Mouse (Mus musculus) heart, adult 2 months (tissue): ENCODE data around the gene Tnfaip8l1. TPM values are rescaled to one million over a fixed set of nuclear protein-coding genes. Genes with fewer than 3 reads are reported as not detected.

Source experiments
- DNase-seq, 2 experiments: peaks; one replicate each; pipeline ENCODE4 v3.0.0; 2021
- H3K27ac ChIP-seq: fragments of 200-600 bp; 2 replicates; pipeline ENCODE4 v1.8.1; 2022
- H3K27me3 ChIP-seq: fragments of 200-500 bp; 2 replicates; pipeline ENCODE4 v1.6.1; 2012; ENCODE audit warnings: mild to moderate bottlenecking, low read length, inconsistent platforms, mixed read lengths; ENCODE audit not compliant: control insufficient read depth, insufficient read depth
- H3K36me3 ChIP-seq: fragments of 200-500 bp; 2 replicates; pipeline ENCODE4 v1.6.1; 2012; ENCODE audit warnings: low read length, inconsistent platforms; ENCODE audit not compliant: control insufficient read depth, insufficient read depth
- H3K4me1 ChIP-seq: fragments of 200-500 bp; 2 replicates; pipeline ENCODE4 v1.6.1; 2011; ENCODE audit warnings: low read length; ENCODE audit not compliant: control insufficient read depth, insufficient read depth
- H3K4me3 ChIP-seq: fragments of 200-600 bp; 2 replicates; pipeline ENCODE4 v1.8.1; 2022
- H3K79me2 ChIP-seq: fragments of 200-500 bp; replicated peaks from 2 replicates; pipeline ENCODE4 v1.6.1; 2012; ENCODE audit warnings: mild to moderate bottlenecking, inconsistent platforms, low read length, moderate library complexity, mixed read lengths; ENCODE audit not compliant: control insufficient read depth, insufficient read depth
- H3K9ac ChIP-seq: fragments of 200-500 bp; 2 replicates; pipeline ENCODE4 v1.6.1; 2012; ENCODE audit warnings: low read depth, mild to moderate bottlenecking, control low read depth, inconsistent platforms, low read length, mixed read lengths
- CTCF ChIP-seq: fragments of 200-600 bp; IDR thresholded peaks from 2 replicates; pipeline ENCODE4 v1.8.1; 2022; ENCODE audit warnings: antibody characterized with exemption, mild to moderate bottlenecking, moderate library complexity
- EP300 ChIP-seq: fragments of 200-500 bp; IDR thresholded peaks from 2 replicates; pipeline ENCODE4 v1.6.1; 2011; ENCODE audit warnings: low read depth, low read length, control low read depth; ENCODE audit not compliant: insufficient read depth
- POLR2A ChIP-seq: fragments of 200-500 bp; IDR thresholded peaks from 2 replicates; pipeline ENCODE4 v1.6.1; 2011; ENCODE audit warnings: mild to moderate bottlenecking, low read depth, low read length, control low read depth; ENCODE audit not compliant: insufficient read depth
- WGBS: fragments of 180-500 bp; shearing (Covaris S2); methylation state at CpG from one replicate; pipeline ENCODE4 v1.1.7; 2018; 5-methylcytosine and 5-hydroxymethylcytosine counted together
- intact Hi-C: fragments of 180-260 bp; cut with DNase I; formaldehyde crosslinking; loops from one replicate; pipeline ENCODE4 v1.15.1; 2025
- polyA plus RNA-seq: library from polyadenylated mRNA; depleted of rRNA; stranded (reverse); fragments of >200 nt; gene quantifications from 2 replicates; pipeline ENCODE4 v1.2.3, GENCODE M21; 2012
- total RNA-seq, 2 experiments: library from RNA; stranded (reverse); gene quantifications; 2 replicates each; pipeline ENCODE4 v1.2.3; 2021

Tnfaip8l1 gene
- total and polyA plus RNA-seq, 3 experiments = 1.1 to 3.6 (median 1.7) TPM

- Histone ChIP-seq H3K4me1 (no peaks in the 10 kb centered on the region; the same call in 1 of the 2 replicates), H3K79me2 (no peaks in the 10 kb centered on the region), H3K36me3 (no peaks in the 10 kb centered on the region), H3K27ac (no peak overlapping the region; the same call in 1 of the 2 replicates), H3K4me3 (no peak overlapping the region), H3K27me3 (no peaks in the 10 kb centered on the region), H3K9ac (no peak overlapping the region)
- WGBS = 94% methylated on average over 4 of the region's 4 CpGs
- intact Hi-C loops = no loop called here
- no peak for TF ChIP-seq POLR2A
- TF ChIP-seq EP300 = no peak
- TF ChIP-seq CTCF = no peak
- no peak for DNase-seq
These were observed 37.0 kb upstream of the Tnfaip8l1 start for GRCm38 (mm10) chr17:56125276-56125630.

GRCm38 (mm10) chr17:56126175-56126574, 36.1 kb upstream of the Tnfaip8l1 start:
- Histone ChIP-seq H3K27ac (no peak overlapping the region), H3K4me3 (no peak overlapping the region), H3K9ac (no peak overlapping the region), H3K27me3 (no peaks in the 10 kb centered on the region), H3K4me1 (no peaks in the 10 kb centered on the region; the same call in 1 of the 2 replicates), H3K79me2 (no peaks in the 10 kb centered on the region), H3K36me3 (no peaks in the 10 kb centered on the region)
- intact Hi-C loops = no loop called here
- WGBS = 84% methylated on average over 11 of the region's 11 CpGs
- TF ChIP-seq CTCF (no peak), EP300 (no peak), POLR2A (no peak)
- no peak for DNase-seq

GRCm38 (mm10) chr17:56128246-56128645, 34.0 kb upstream of the Tnfaip8l1 start:
- no peak overlapping the region for H3K27ac ChIP-seq
- H3K4me3 ChIP-seq = no peak overlapping the region
- intact Hi-C loops = no loop called here
- no peaks in the 10 kb centered on the region for H3K27me3 ChIP-seq
- H3K4me1 ChIP-seq = 0 out of 2 replicates have a peak, but pooled peaks cover 1% of the 10 kb centered on the region
- no peak for DNase-seq
- no peak for TF ChIP-seq CTCF
- no peaks in the 10 kb centered on the region for H3K79me2 ChIP-seq
- H3K9ac ChIP-seq = no peak overlapping the region
- no peaks in the 10 kb centered on the region for H3K36me3 ChIP-seq
- WGBS = 46% methylated on average over 15 of the region's 15 CpGs

- H3K27ac ChIP-seq = no peak overlapping the region
- intact Hi-C loops = loop anchor here (5.0 kb wide), 1 partner anchor 221 kb away; no protein-coding TSS in a partner anchor
- H3K4me3 ChIP-seq = no peak overlapping the region
- H3K27me3 ChIP-seq = no peaks in the 10 kb centered on the region
- H3K36me3 ChIP-seq = no peaks in the 10 kb centered on the region
- no peaks in the 10 kb centered on the region for H3K79me2 ChIP-seq
- peaks cover 9% of the 10 kb centered on the region for H3K4me1 ChIP-seq
- no peak for TF ChIP-seq EP300
- no peak for TF ChIP-seq CTCF
- no peak for TF ChIP-seq POLR2A
- no peak for DNase-seq
- WGBS = 90% methylated on average over 10 of the region's 10 CpGs
- no peak overlapping the region for H3K9ac ChIP-seq
These were observed 31.1 kb upstream of the Tnfaip8l1 start for GRCm38 (mm10) chr17:56131136-56131535.

DNA sequence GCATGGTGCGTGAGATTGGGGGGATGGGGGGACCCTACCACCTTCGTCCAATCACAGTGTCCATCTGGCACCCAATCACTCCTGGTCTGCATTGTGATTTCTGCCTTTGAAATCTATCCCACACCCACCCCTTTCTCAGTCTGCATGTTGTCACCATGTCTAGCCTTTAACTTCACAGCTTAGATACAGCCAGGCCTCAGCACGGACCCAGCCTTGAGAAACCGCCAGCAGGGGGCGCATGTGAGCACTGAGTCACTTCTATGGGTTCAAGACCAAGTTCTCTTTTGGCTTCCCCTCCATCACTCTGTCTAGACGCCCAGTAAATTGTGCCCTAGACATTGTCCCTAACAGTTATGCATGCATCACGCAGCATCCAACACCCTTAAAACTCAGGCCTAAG, 30.5 kb upstream of the Tnfaip8l1 start:
- peak; percentile 60 to 82 for DNase-seq
- H3K4me1 ChIP-seq = peaks cover 14% of the 10 kb centered on the region
- intact Hi-C loops = loop anchor here (1.0 to 5.0 kb wide), 5 partner anchors 27 to 220 kb away; partner anchors contain the start of gene Hdgfl2

GRCm38 (mm10) chr17:56132661-56133060, 29.6 kb upstream of the Tnfaip8l1 start:
- Histone ChIP-seq H3K79me2 (no peaks in the 10 kb centered on the region), H3K36me3 (no peaks in the 10 kb centered on the region), H3K27ac (peak overlapping the region; percentile 93), H3K27me3 (no peaks in the 10 kb centered on the region), H3K9ac (no peak overlapping the region), H3K4me3 (peak overlapping the region; percentile 48), H3K4me1 (peaks cover 22% of the 10 kb centered on the region)
- TF ChIP-seq EP300 (0 out of 2 replicates have a peak, but pooled peaks have one; percentile 36), CTCF (no peak; the same call in 1 of the 2 replicates)
- DNase-seq = peak; percentile 74 to 83
- WGBS = 3% methylated on average over 14 of the region's 14 CpGs
- intact Hi-C loops = loop anchor here (1.0 to 5.0 kb wide), 5 partner anchors 27 to 220 kb away; partner anchors contain the start of gene Hdgfl2

More for the DNA sequence above, 30.5 kb upstream of the Tnfaip8l1 start:
- peak; percentile 86 for TF ChIP-seq CTCF
- TF ChIP-seq EP300 = no peak
- 44% methylated on average over 7 of the region's 7 CpGs for WGBS
- no peak overlapping the region for H3K27ac ChIP-seq
- no peaks in the 10 kb centered on the region for H3K27me3 ChIP-seq
- no peaks in the 10 kb centered on the region for H3K79me2 ChIP-seq
- no peaks in the 10 kb centered on the region for H3K36me3 ChIP-seq
- H3K9ac ChIP-seq = no peak overlapping the region
- H3K4me3 ChIP-seq = no peak overlapping the region
